Mouse (Mus musculus): ENCODE results near the gene Zbtb24. TPM values are rescaled to one million over a fixed set of nuclear protein-coding genes. Genes with fewer than 3 reads are reported as not detected.

Zbtb24 gene
- polyA plus RNA-seq, 1 experiment from 2014 or later = 22.5 TPM

GRCm38 (mm10) chr10:41435141-41435540, 15.0 kb upstream of the Zbtb24 start:
- H3K4me1 ChIP-seq = no peaks in the 10 kb centered on the region
- no peak overlapping the region for H3K9ac ChIP-seq
- H3K36me3 ChIP-seq = no peaks in the 10 kb centered on the region
- H3K27me3 ChIP-seq = peaks cover 7% of the 10 kb centered on the region
- H3K4me3 ChIP-seq = no peak overlapping the region
- H3K4me2 ChIP-seq = no peak overlapping the region
- H3K27ac ChIP-seq = no peak overlapping the region
- no peaks in the 10 kb centered on the region for H3K9me3 ChIP-seq
- WGBS = 32% methylated on average over 3 of the region's 3 CpGs
- no peak for ATAC-seq (ENCODE audit: insufficient number of reproducible peaks, insufficient read depth, low FRiP score, low TSS enrichment, low read depth)

GRCm38 (mm10) chr10:41448216-41448615, 2.0 kb upstream of the Zbtb24 start:
- Histone ChIP-seq H3K4me2 (no peak overlapping the region), H3K4me1 (peaks cover 16% of the 10 kb centered on the region), H3K9ac (no peak overlapping the region), H3K27me3 (no peaks in the 10 kb centered on the region), H3K4me3 (no peak overlapping the region), H3K27ac (no peak overlapping the region), H3K9me3 (no peaks in the 10 kb centered on the region), H3K36me3 (peaks cover 16% of the 10 kb centered on the region)
- ATAC-seq (ENCODE audit: insufficient number of reproducible peaks, insufficient read depth, low FRiP score, low TSS enrichment, low read depth) = no peak
- 67% methylated on average over 1 of the region's 1 CpGs for WGBS

- Histone ChIP-seq H3K9ac (peak overlapping the region; percentile 72), H3K27ac (peak overlapping the region; percentile 85), H3K4me3 (peak overlapping the region; percentile 96), H3K9me3 (no peaks in the 10 kb centered on the region), H3K36me3 (peaks cover 29% of the 10 kb centered on the region), H3K27me3 (no peaks in the 10 kb centered on the region), H3K4me2 (peak overlapping the region; percentile 72), H3K4me1 (peaks cover 23% of the 10 kb centered on the region)
- 10% methylated on average over 14 of the region's 14 CpGs for WGBS
- ATAC-seq (ENCODE audit: insufficient number of reproducible peaks, insufficient read depth, low FRiP score, low TSS enrichment, low read depth) = peak; percentile 65
These were observed 499 bp upstream of the Zbtb24 start for GRCm38 (mm10) chr10:41449684-41450083.

GRCm38 (mm10) chr10:41450780-41451522, 768 bp downstream of the Zbtb24 start:
- Histone ChIP-seq H3K4me1 (peaks cover 23% of the 10 kb centered on the region), H3K9ac (peak overlapping the region; percentile 88), H3K4me3 (peak overlapping the region; percentile 96), H3K27ac (no peak overlapping the region), H3K9me3 (no peaks in the 10 kb centered on the region), H3K27me3 (no peaks in the 10 kb centered on the region), H3K36me3 (peaks cover 41% of the 10 kb centered on the region), H3K4me2 (peak overlapping the region; percentile 72)
- no peak for ATAC-seq (ENCODE audit: insufficient number of reproducible peaks, insufficient read depth, low FRiP score, low TSS enrichment, low read depth)
- 55% methylated on average over 18 of the region's 18 CpGs for WGBS

GRCm38 (mm10) chr10:41451656-41452055, 1.5 kb downstream of the Zbtb24 start:
- WGBS = 94% methylated on average over 9 of the region's 9 CpGs
- no peak for ATAC-seq (ENCODE audit: insufficient number of reproducible peaks, insufficient read depth, low FRiP score, low TSS enrichment, low read depth)
- no peaks in the 10 kb centered on the region for H3K9me3 ChIP-seq
- no peak overlapping the region for H3K4me2 ChIP-seq
- no peak overlapping the region for H3K27ac ChIP-seq
- no peak overlapping the region for H3K9ac ChIP-seq
- H3K4me1 ChIP-seq = peaks cover 23% of the 10 kb centered on the region
- H3K27me3 ChIP-seq = no peaks in the 10 kb centered on the region
- H3K4me3 ChIP-seq = no peak overlapping the region
- peaks cover 48% of the 10 kb centered on the region for H3K36me3 ChIP-seq

- Histone ChIP-seq H3K4me2 (no peak overlapping the region), H3K9me3 (no peaks in the 10 kb centered on the region)
These were observed 2.6 kb downstream of the Zbtb24 start for GRCm38 (mm10) chr10:41452791-41453190.

GRCm38 (mm10) chr10:41459990-41460389, 9.8 kb downstream of the Zbtb24 start:
- no peak overlapping the region for H3K4me3 ChIP-seq
- no peak overlapping the region for H3K9ac ChIP-seq
- no peak overlapping the region for H3K27ac ChIP-seq
- peaks cover 76% of the 10 kb centered on the region for H3K36me3 ChIP-seq
- H3K9me3 ChIP-seq = no peaks in the 10 kb centered on the region
- no peak overlapping the region for H3K4me2 ChIP-seq
- ATAC-seq (ENCODE audit: insufficient number of reproducible peaks, insufficient read depth, low FRiP score, low TSS enrichment, low read depth) = no peak
- no peaks in the 10 kb centered on the region for H3K4me1 ChIP-seq
- WGBS = 72% methylated on average over 4 of the region's 4 CpGs
- no peaks in the 10 kb centered on the region for H3K27me3 ChIP-seq

More at GRCm38 (mm10) chr10:41452791-41453190, 2.6 kb downstream of the Zbtb24 start:
- ATAC-seq (ENCODE audit: insufficient number of reproducible peaks, insufficient read depth, low FRiP score, low TSS enrichment, low read depth) = no peak
- Histone ChIP-seq H3K4me1 (peaks cover 23% of the 10 kb centered on the region), H3K27me3 (no peaks in the 10 kb centered on the region), H3K4me3 (no peak overlapping the region), H3K9ac (no peak overlapping the region), H3K36me3 (peaks cover 57% of the 10 kb centered on the region), H3K27ac (no peak overlapping the region)
- WGBS = 90% methylated on average over 3 of the region's 3 CpGs

- no peaks in the 10 kb centered on the region for H3K9me3 ChIP-seq
- no peak overlapping the region for H3K9ac ChIP-seq
- H3K27ac ChIP-seq = no peak overlapping the region
- H3K4me1 ChIP-seq = no peaks in the 10 kb centered on the region
- H3K4me2 ChIP-seq = no peak overlapping the region
- H3K4me3 ChIP-seq = no peak overlapping the region
- H3K36me3 ChIP-seq = peaks cover 74% of the 10 kb centered on the region
- ATAC-seq (ENCODE audit: insufficient number of reproducible peaks, insufficient read depth, low FRiP score, low TSS enrichment, low read depth) = no peak
- H3K27me3 ChIP-seq = no peaks in the 10 kb centered on the region
- WGBS = 32% methylated on average over 2 of the region's 2 CpGs
These were observed 10.3 kb downstream of the Zbtb24 start for GRCm38 (mm10) chr10:41460501-41460900.

GRCm38 (mm10) chr10:41461057-41461722, 11.0 kb downstream of the Zbtb24 start:
- no peak overlapping the region for H3K4me2 ChIP-seq
- WGBS = 87% methylated on average over 3 of the region's 3 CpGs
- H3K4me3 ChIP-seq = no peak overlapping the region
- peaks cover 71% of the 10 kb centered on the region for H3K36me3 ChIP-seq
- H3K4me1 ChIP-seq = no peaks in the 10 kb centered on the region
- H3K9ac ChIP-seq = no peak overlapping the region
- no peak for ATAC-seq (ENCODE audit: insufficient number of reproducible peaks, insufficient read depth, low FRiP score, low TSS enrichment, low read depth)
- H3K27me3 ChIP-seq = no peaks in the 10 kb centered on the region
- H3K9me3 ChIP-seq = no peaks in the 10 kb centered on the region
- H3K27ac ChIP-seq = no peak overlapping the region

- ATAC-seq (ENCODE audit: insufficient number of reproducible peaks, insufficient read depth, low FRiP score, low TSS enrichment, low read depth) = no peak
These were observed 14.3 kb downstream of the Zbtb24 start for GRCm38 (mm10) chr10:41464401-41464955.

GRCm38 (mm10) chr10:41467325-41467724, 17.1 kb downstream of the Zbtb24 start:
- H3K27ac ChIP-seq = no peak overlapping the region
- H3K36me3 ChIP-seq = peaks cover 37% of the 10 kb centered on the region
- H3K9ac ChIP-seq = no peak overlapping the region
- no peak overlapping the region for H3K4me2 ChIP-seq
- no peaks in the 10 kb centered on the region for H3K4me1 ChIP-seq
- no peak overlapping the region for H3K4me3 ChIP-seq
- no peaks in the 10 kb centered on the region for H3K9me3 ChIP-seq
- 47% methylated on average over 6 of the region's 6 CpGs for WGBS
- no peaks in the 10 kb centered on the region for H3K27me3 ChIP-seq
- no peak for ATAC-seq (ENCODE audit: insufficient number of reproducible peaks, insufficient read depth, low FRiP score, low TSS enrichment, low read depth)

More at GRCm38 (mm10) chr10:41464401-41464955, 14.3 kb downstream of the Zbtb24 start:
- H3K9me3 ChIP-seq = no peaks in the 10 kb centered on the region
- H3K4me2 ChIP-seq = no peak overlapping the region
- H3K4me1 ChIP-seq = no peaks in the 10 kb centered on the region
- H3K9ac ChIP-seq = no peak overlapping the region
- peaks cover 55% of the 10 kb centered on the region for H3K36me3 ChIP-seq
- H3K27ac ChIP-seq = no peak overlapping the region
- no peaks in the 10 kb centered on the region for H3K27me3 ChIP-seq
- 59% methylated on average over 15 of the region's 15 CpGs for WGBS
- no peak overlapping the region for H3K4me3 ChIP-seq

GRCm38 (mm10) chr10:41470693-41471092, 20.5 kb downstream of the Zbtb24 start:
- H3K4me2 ChIP-seq = no peak overlapping the region
- WGBS = 86% methylated on average over 3 of the region's 3 CpGs
- H3K27me3 ChIP-seq = no peaks in the 10 kb centered on the region
- H3K9me3 ChIP-seq = no peaks in the 10 kb centered on the region
- H3K4me1 ChIP-seq = peaks cover 3% of the 10 kb centered on the region; the same call in 1 of the 2 replicates
- no peak for ATAC-seq (ENCODE audit: insufficient number of reproducible peaks, insufficient read depth, low FRiP score, low TSS enrichment, low read depth)
- no peak overlapping the region for H3K9ac ChIP-seq
- peaks cover 15% of the 10 kb centered on the region for H3K36me3 ChIP-seq
- H3K4me3 ChIP-seq = no peak overlapping the region
- H3K27ac ChIP-seq = no peak overlapping the region
